Mouse (Mus musculus) left cerebral cortex, postnatal 14 days (tissue): ENCODE measurements around the gene Gucy2g. TPM values are rescaled to one million over a fixed set of nuclear protein-coding genes. Genes with fewer than 3 reads are reported as not detected.
A peak's percentile ranks its signal among the peaks of the same experiment; 100 is the strongest.

ENCODE experiments used
- DNase-seq, 2 experiments: peaks; one replicate each; pipeline ENCODE4 v3.0.0; 2021 to 2022; ENCODE audit warnings: low spot score in 2 of 2, mixed read lengths in 1 of 2
- intact Hi-C: fragments of 180-260 bp; cut with DNase I; formaldehyde crosslinking; loops from one replicate; pipeline ENCODE4 v1.15.1; 2025
- total RNA-seq, 2 experiments: library from RNA; stranded (reverse); gene quantifications; 2 replicates each; pipeline ENCODE4 v1.2.3; 2021

Gene Gucy2g
- total RNA-seq, 2 experiments from 2014 or later, result 1.5 to 2.5 TPM

GRCm38 (mm10) chr19:55213617-55214340, 27.3 kb downstream of the Gucy2g start:
- peak; percentile 28 to 49 for DNase-seq
- intact Hi-C loops, result no loop called here

GRCm38 (mm10) chr19:55211698-55212097, 29.3 kb downstream of the Gucy2g start:
- intact Hi-C loops, result no loop called here
- DNase-seq, result no peak

- intact Hi-C loops, result loop anchor here (10.0 kb wide), 1 partner anchor 1164 kb away; the partner anchor contains the start of gene Adra2a
Observed at GRCm38 (mm10) chr19:55209084-55209483, 32.0 kb downstream of the Gucy2g start.

GRCm38 (mm10) chr19:55208654-55209053, 32.4 kb downstream of the Gucy2g start:
- intact Hi-C loops, result loop anchor here (10.0 kb wide), 1 partner anchor 1164 kb away; the partner anchor contains the start of gene Adra2a
- no peak for DNase-seq

More at GRCm38 (mm10) chr19:55209084-55209483, 32.0 kb downstream of the Gucy2g start:
- DNase-seq, result no peak

GRCm38 (mm10) chr19:55207746-55208538, 33.1 kb downstream of the Gucy2g start:
- no peak for DNase-seq
- intact Hi-C loops, result loop anchor here (2.0 to 10.0 kb wide), 2 partner anchors 135 to 1163 kb away; partner anchors contain the start of gene Adra2a

GRCm38 (mm10) chr19:55207205-55207604, 33.8 kb downstream of the Gucy2g start:
- intact Hi-C loops, result loop anchor here (2.0 to 10.0 kb wide), 2 partner anchors 134 to 1162 kb away; partner anchors contain the start of gene Adra2a

GRCm38 (mm10) chr19:55206482-55207138, 34.4 kb downstream of the Gucy2g start:
- DNase-seq, result peak; percentile 79 to 83
- intact Hi-C loops, result loop anchor here (2.0 to 10.0 kb wide), 2 partner anchors 134 to 1162 kb away; partner anchors contain the start of gene Adra2a

More at GRCm38 (mm10) chr19:55207205-55207604, 33.8 kb downstream of the Gucy2g start:
- no peak for DNase-seq

- intact Hi-C loops, result loop anchor here (2.0 to 5.0 kb wide), 2 partner anchors 100 to 121 kb away; no protein-coding TSS in a partner anchor
- DNase-seq, result peak; percentile 75 to 77
Observed at GRCm38 (mm10) chr19:55198303-55198702, 42.7 kb downstream of the Gucy2g start.

- intact Hi-C loops, result loop anchor here (5.0 kb wide), 1 partner anchor 118 kb away; no protein-coding TSS in a partner anchor
- no peak for DNase-seq
Observed at GRCm38 (mm10) chr19:55195574-55195973, 45.5 kb downstream of the Gucy2g start.

- intact Hi-C loops, result loop anchor here (5.0 kb wide), 1 partner anchor 117 kb away; no protein-coding TSS in a partner anchor
Observed at GRCm38 (mm10) chr19:55194520-55195170, 46.4 kb downstream of the Gucy2g start.

GRCm38 (mm10) chr19:55193717-55194394, 47.2 kb downstream of the Gucy2g start:
- no peak for DNase-seq
- intact Hi-C loops, result no loop called here

More at GRCm38 (mm10) chr19:55194520-55195170, 46.4 kb downstream of the Gucy2g start:
- DNase-seq, result no peak

GRCm38 (mm10) chr19:55192254-55192945, 48.6 kb downstream of the Gucy2g start:
- DNase-seq, result no peak
- intact Hi-C loops, result no loop called here

GRCm38 (mm10) chr19:55191596-55191995, 49.4 kb downstream of the Gucy2g start:
- intact Hi-C loops, result no loop called here
- DNase-seq, result no peak

GRCm38 (mm10) chr19:55190065-55190464, 51.0 kb downstream of the Gucy2g start:
- no peak for DNase-seq
- intact Hi-C loops, result no loop called here

GRCm38 (mm10) chr19:55185651-55186050, 55.4 kb downstream of the Gucy2g start:
- DNase-seq, result peak in 1 of 2 experiments; percentile 44
- intact Hi-C loops, result no loop called here

- intact Hi-C loops, result no loop called here
Observed at GRCm38 (mm10) chr19:55185074-55185473, 56.0 kb downstream of the Gucy2g start.

GRCm38 (mm10) chr19:55184442-55184841, 56.6 kb downstream of the Gucy2g start:
- DNase-seq, result peak in 1 of 2 experiments; percentile 57
- intact Hi-C loops, result loop anchor here (5.0 kb wide), 1 partner anchor 62 kb away; no protein-coding TSS in a partner anchor

More at GRCm38 (mm10) chr19:55185074-55185473, 56.0 kb downstream of the Gucy2g start:
- DNase-seq, result no peak
